Mouse (Mus musculus) cerebellum, adult 2 months (tissue): Measurements from ENCODE around the gene Tex264. TPM values are rescaled to one million over a fixed set of nuclear protein-coding genes. Genes with fewer than 3 reads are reported as not detected.

Experiments used
- DNase-seq, 2 experiments: peaks; one replicate each; pipeline ENCODE4 v3.0.0; 2021
- H3K27ac ChIP-seq: fragments of 200-500 bp; 2 replicates; pipeline ENCODE4 v1.5.1; 2012; ENCODE audit warnings: low read length, control low read depth, inconsistent platforms; ENCODE audit not compliant: insufficient read depth
- H3K27me3 ChIP-seq: fragments of 200-500 bp; 2 replicates; pipeline ENCODE4 v1.6.1; 2012; ENCODE audit warnings: inconsistent platforms, mild to moderate bottlenecking, low read length, moderate library complexity; ENCODE audit not compliant: control insufficient read depth, insufficient read depth
- H3K4me1 ChIP-seq: fragments of 200-500 bp; 2 replicates; pipeline ENCODE4 v1.6.1; 2011; ENCODE audit warnings: low read length; ENCODE audit not compliant: control insufficient read depth, insufficient read depth
- H3K4me3 ChIP-seq: fragments of 200-500 bp; replicated peaks from 2 replicates; pipeline ENCODE3; 2011; ENCODE audit warnings: mild to moderate bottlenecking, low read depth, low read length, control low read depth; ENCODE audit not compliant: insufficient read depth
- CTCF ChIP-seq: fragments of 200-500 bp; IDR thresholded peaks from 2 replicates; pipeline ENCODE4 v1.5.1; 2011; ENCODE audit warnings: low read depth, mild to moderate bottlenecking, control low read depth, low read length, moderate library complexity, borderline replicate concordance; ENCODE audit not compliant: insufficient read depth
- POLR2A ChIP-seq: fragments of 200-500 bp; IDR thresholded peaks from 2 replicates; pipeline ENCODE4 v1.6.1; 2011; ENCODE audit warnings: low read length, control low read depth, borderline replicate concordance; ENCODE audit not compliant: insufficient read depth
- WGBS: fragments of 180-500 bp; shearing (Covaris S2); methylation state at CpG from one replicate; pipeline ENCODE4 v1.1.7; 2018; 5-methylcytosine and 5-hydroxymethylcytosine counted together
- polyA plus RNA-seq: library from polyadenylated mRNA; depleted of rRNA; stranded (reverse); fragments of >200 nt; gene quantifications from 2 replicates; pipeline ENCODE4 v1.2.3, GENCODE M21; 2012

Gene Tex264
- polyA plus RNA-seq, 1 experiment, result 96.5 TPM

- Histone ChIP-seq H3K27ac (no peak overlapping the region), H3K4me1 (peaks cover 4% of the 10 kb centered on the region; the same call in 1 of the 2 replicates)
Observed at GRCm38 (mm10) chr9:106677702-106678101, 8.0 kb downstream of the Tex264 start.

GRCm38 (mm10) chr9:106676571-106676970, 9.2 kb downstream of the Tex264 start:
- no peak for DNase-seq
- Histone ChIP-seq H3K27ac (no peak overlapping the region), H3K4me1 (peaks cover 4% of the 10 kb centered on the region; the same call in 1 of the 2 replicates), H3K4me3 (no peak overlapping the region), H3K27me3 (no peaks in the 10 kb centered on the region)
- WGBS, result 29% methylated on average over 4 of the region's 4 CpGs
- TF ChIP-seq CTCF (no peak), POLR2A (no peak)

More at GRCm38 (mm10) chr9:106677702-106678101, 8.0 kb downstream of the Tex264 start:
- H3K27me3 ChIP-seq, result no peaks in the 10 kb centered on the region
- no peak for DNase-seq
- WGBS, result 89% methylated on average over 5 of the region's 5 CpGs
- no peak overlapping the region for H3K4me3 ChIP-seq
- TF ChIP-seq POLR2A, result no peak

- peaks cover 4% of the 10 kb centered on the region; the same call in 1 of the 2 replicates for H3K4me1 ChIP-seq
- H3K4me3 ChIP-seq, result no peak overlapping the region
- H3K27ac ChIP-seq, result no peak overlapping the region
- no peaks in the 10 kb centered on the region for H3K27me3 ChIP-seq
- no peak for TF ChIP-seq POLR2A
- TF ChIP-seq CTCF, result no peak
- WGBS, result 71% methylated on average over 9 of the region's 9 CpGs
- DNase-seq, result no peak
Observed at GRCm38 (mm10) chr9:106675965-106676364, 9.8 kb downstream of the Tex264 start.

GRCm38 (mm10) chr9:106675480-106675879, 10.2 kb downstream of the Tex264 start:
- H3K27me3 ChIP-seq, result no peaks in the 10 kb centered on the region
- H3K4me3 ChIP-seq, result no peak overlapping the region
- TF ChIP-seq CTCF (peak; percentile 98), POLR2A (no peak)
- peaks cover 4% of the 10 kb centered on the region; the same call in 1 of the 2 replicates for H3K4me1 ChIP-seq
- H3K27ac ChIP-seq, result no peak overlapping the region
- DNase-seq, result peak; percentile 78 to 89
- WGBS, result 0% methylated on average over 1 of the region's 1 CpGs

GRCm38 (mm10) chr9:106673860-106674259, 11.9 kb downstream of the Tex264 start:
- Histone ChIP-seq H3K27me3 (no peaks in the 10 kb centered on the region), H3K27ac (no peak overlapping the region), H3K4me3 (no peak overlapping the region), H3K4me1 (peaks cover 4% of the 10 kb centered on the region; the same call in 1 of the 2 replicates)
- WGBS, result 88% methylated on average over 2 of the region's 2 CpGs
- no peak for TF ChIP-seq CTCF
- no peak for TF ChIP-seq POLR2A
- DNase-seq, result no peak

GRCm38 (mm10) chr9:106664856-106665255, 20.9 kb downstream of the Tex264 start:
- H3K4me3 ChIP-seq, result no peak overlapping the region
- TF ChIP-seq POLR2A, result no peak
- TF ChIP-seq CTCF, result no peak
- DNase-seq, result no peak
- H3K27me3 ChIP-seq, result no peaks in the 10 kb centered on the region
- H3K4me1 ChIP-seq, result peaks cover 13% of the 10 kb centered on the region
- 48% methylated on average over 6 of the region's 6 CpGs for WGBS
- H3K27ac ChIP-seq, result no peak overlapping the region

GRCm38 (mm10) chr9:106664433-106664832, 21.3 kb downstream of the Tex264 start:
- TF ChIP-seq CTCF, result no peak
- TF ChIP-seq POLR2A, result no peak
- H3K27me3 ChIP-seq, result no peaks in the 10 kb centered on the region
- no peak overlapping the region for H3K4me3 ChIP-seq
- H3K27ac ChIP-seq, result no peak overlapping the region
- DNase-seq, result no peak
- peaks cover 13% of the 10 kb centered on the region for H3K4me1 ChIP-seq
- 14% methylated on average over 4 of the region's 4 CpGs for WGBS

- H3K4me1 ChIP-seq, result peaks cover 13% of the 10 kb centered on the region
- TF ChIP-seq CTCF, result no peak
- TF ChIP-seq POLR2A, result no peak
- WGBS, result 52% methylated on average over 6 of the region's 6 CpGs
Observed at GRCm38 (mm10) chr9:106663200-106663599, 22.5 kb downstream of the Tex264 start.

GRCm38 (mm10) chr9:106659935-106660334, 25.8 kb downstream of the Tex264 start:
- no peak overlapping the region for H3K4me3 ChIP-seq
- 82% methylated on average over 1 of the region's 1 CpGs for WGBS

More at GRCm38 (mm10) chr9:106663200-106663599, 22.5 kb downstream of the Tex264 start:
- DNase-seq, result no peak
- H3K27ac ChIP-seq, result no peak overlapping the region
- H3K4me3 ChIP-seq, result no peak overlapping the region
- H3K27me3 ChIP-seq, result no peaks in the 10 kb centered on the region

More at GRCm38 (mm10) chr9:106659935-106660334, 25.8 kb downstream of the Tex264 start:
- H3K27ac ChIP-seq, result no peak overlapping the region
- no peak for DNase-seq
- peaks cover 25% of the 10 kb centered on the region for H3K4me1 ChIP-seq
- TF ChIP-seq POLR2A (no peak), CTCF (no peak)
- no peaks in the 10 kb centered on the region; the same call in 1 of the 2 replicates for H3K27me3 ChIP-seq
